Mouse (Mus musculus) liver, postnatal 0 days (tissue): ENCODE results near the gene Klhl10.

ENCODE experiments used
- CTCF ChIP-seq: sonication (generic); IDR thresholded peaks from 2 replicates; pipeline ENCODE4 v1.5.1; 2016; ENCODE audit warnings: antibody characterized with exemption, low read depth
- EP300 ChIP-seq: IDR thresholded peaks from 2 replicates; pipeline ENCODE4 v1.6.1; 2016; ENCODE audit warnings: antibody characterized with exemption, low read depth, mild to moderate bottlenecking

DNA sequence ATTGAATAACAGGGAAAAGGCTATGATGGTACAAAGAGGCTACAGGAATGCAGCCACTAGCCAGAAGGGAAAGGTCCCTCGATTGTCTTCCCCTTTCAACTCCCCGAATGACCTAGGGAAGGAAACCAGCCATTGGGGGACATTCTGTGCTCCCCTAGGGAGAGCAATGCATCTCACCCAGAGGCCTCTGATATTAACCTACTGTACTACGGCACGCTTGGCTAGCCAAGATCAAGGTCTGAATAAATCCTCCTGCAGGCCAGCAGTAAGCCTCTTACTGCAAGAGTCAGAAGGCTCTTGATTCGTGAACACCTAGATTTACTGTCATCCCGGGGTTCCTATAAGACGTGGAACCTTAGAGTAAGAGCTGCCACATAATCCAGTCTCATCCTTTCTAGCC is 58.9 kb downstream of the Klhl10 start:
- no peak for TF ChIP-seq EP300
- TF ChIP-seq CTCF, result no peak
